Mouse (Mus musculus): ENCODE results near the gene Rnf135.
"Not testable (repeated sequence)": the region's sequence is repeated elsewhere in the genome, so short reads cannot be mapped to it uniquely, and the experiment has no call there.

Rnf135 gene

DNA sequence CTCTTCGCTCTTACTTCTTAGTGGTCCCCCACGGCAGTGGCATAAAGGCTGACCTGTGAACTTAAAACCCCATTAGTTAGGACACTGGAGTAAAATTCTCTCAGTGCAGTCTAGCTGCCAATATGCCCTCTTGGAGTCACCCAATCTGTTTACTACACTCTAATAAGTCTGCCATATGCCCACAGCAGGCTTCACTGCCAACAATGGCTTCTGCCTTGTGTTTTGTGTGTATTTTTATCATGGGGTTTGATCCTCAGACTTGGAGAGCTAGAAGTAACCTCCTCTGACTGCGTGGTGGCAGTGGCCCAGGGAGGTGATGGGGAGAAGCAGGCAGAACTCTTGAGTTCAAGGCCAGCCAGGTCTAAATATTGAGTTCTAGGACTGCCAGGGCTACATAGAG lies 20.4 kb downstream of the Rnf135 start:
- DNase-seq, result no peak

DNA sequence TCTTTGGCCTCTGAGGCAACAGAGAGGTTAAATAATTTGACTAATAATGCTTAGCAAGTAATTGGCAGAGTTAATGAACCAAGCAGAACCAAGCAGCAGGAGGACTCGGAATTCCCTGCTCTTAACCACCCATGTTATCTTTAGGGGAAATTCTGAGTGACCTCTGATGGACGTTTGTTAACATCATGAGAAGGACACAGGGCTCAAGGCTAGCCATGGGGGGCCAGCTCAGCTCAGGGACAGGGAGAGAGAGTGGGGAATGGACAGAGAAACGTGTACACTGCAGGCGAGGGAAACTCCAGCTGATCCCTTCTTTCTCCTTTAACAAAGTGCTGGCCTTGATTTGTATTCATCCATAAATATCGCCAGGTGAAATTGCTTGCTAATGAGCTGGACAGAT lies 21.3 kb downstream of the Rnf135 start:
- no peak for DNase-seq

DNA sequence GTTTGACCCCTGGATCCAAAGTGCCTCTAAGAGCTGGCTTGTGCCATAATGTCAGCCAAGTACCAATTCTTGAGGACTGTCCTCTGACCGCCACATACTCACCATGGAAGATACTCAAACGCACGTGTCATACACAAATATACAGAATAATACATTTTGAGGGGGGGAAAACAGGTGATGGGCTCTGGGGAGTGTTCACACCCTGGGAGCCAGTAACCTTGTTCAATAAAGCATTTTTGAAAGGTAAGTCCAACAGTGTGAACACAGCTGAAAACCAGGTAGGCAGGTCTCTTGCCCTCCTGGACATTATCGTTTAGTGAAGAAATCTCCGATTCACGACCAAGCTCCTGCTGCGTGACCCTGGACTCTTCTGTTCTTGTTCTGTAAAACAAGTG lies 24.8 kb downstream of the Rnf135 start:
- DNase-seq, result no peak

DNA sequence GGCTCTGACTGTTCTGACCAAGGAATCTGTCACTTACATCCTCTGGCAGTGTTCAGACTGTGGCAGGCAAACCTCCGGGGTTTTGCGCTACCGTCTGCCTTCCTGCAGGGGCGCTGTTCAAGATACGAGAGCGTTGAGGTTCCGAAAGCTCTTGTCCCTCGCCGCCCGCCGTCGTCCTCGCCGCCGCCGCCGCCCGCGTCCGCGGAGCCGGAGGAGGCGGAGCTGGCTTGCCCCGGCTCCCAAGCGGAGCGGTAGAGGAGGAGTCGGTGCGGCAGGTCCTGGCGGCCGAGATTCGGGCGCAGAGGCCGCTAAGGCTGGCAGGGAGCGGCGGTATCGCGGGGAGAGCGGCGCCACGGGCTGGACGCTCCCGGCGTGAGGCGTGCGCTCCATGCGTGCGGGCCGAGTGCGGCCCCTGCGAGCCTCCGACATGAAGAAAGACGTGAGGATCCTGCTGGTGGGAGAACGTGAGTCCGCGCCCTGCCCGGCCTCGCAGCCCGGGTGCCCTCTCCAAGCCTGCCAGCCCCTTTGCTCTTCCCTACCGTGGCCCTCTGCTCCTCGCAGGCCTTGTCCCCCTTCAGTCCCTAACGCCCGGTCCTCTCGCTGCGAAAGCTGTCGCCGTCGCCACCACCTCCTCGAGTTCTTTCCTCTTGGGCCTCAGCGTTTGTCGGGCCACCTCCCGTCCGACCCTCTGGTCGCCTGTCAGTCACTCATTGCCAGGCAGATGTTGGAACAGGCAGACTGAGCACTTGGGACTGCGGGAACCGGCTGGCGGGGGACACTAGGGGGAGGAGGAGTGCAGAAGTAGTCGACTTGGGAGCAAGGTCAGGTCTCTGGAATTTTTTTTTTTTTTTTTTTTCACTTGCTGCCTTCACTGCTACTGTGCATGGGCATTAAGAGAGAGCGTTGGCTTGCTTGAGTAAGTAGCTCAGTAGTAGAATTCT lies 25.5 kb downstream of the Rnf135 start, which contains the start of gene Rhot1:
Rhot1 (plus strand) TSS at position 160 of the 941 bp plus-strand sequence.
- DNase-seq, result peak; percentile 98

DNA sequence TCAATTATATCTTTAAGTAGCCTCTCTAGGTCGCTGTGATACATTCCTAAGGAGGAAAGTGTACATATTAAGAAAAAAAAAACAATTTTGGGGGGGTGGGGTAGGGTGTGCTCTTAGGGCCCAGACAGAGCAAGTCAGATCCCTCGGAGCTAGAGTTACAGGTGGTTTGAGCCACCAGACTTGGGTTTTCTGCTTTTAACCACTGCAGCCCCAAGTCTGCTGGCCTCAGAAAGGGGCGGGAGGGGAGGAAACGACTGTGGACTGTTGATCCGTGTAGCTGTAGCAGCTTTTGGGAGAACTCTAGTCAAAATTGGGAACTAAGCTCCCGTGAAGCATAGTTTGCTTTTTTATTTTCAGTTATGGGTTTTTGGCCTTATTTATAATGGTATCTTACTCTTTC lies 26.7 kb downstream of the Rnf135 start:
- no peak for DNase-seq

DNA sequence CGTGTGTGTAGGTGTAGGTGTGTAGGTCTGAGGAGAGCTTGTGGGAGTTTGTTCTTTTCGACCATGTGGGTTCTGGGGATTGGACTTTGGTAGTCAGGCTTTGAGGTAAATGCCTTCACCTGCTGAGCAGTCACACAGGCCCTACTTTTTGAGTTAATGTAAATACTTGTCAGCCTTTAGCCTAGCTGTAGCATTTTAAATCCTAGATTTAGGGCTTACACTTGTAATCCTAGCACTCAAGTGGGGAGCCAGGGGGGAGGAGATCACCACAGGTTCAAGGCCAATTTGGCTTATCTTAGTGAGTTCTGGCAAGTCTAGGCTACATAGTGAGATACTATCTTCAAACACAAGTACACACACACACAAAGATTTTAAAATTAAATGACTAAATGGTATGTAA lies 28.6 kb downstream of the Rnf135 start:
- DNase-seq, result no peak

DNA sequence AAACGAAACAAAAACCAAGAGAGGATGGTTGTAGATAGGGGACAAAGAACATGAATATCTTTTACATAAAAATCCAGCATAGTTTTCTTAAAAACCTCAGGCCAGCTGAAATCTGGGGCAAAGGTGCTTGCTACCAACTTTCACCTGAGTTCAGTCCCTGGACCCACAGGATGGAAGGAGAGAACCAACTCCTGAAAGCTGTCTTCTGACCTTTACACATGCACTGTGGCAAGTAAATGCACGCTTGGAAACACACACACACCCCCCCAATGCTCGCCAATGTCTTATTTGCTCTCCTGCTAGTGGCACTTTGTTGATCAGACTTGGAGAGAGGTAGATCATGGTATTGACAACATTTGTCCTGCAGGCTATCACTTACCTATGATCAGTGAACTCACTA lies 31.6 kb downstream of the Rnf135 start:
- peak; percentile 24 for DNase-seq

DNA sequence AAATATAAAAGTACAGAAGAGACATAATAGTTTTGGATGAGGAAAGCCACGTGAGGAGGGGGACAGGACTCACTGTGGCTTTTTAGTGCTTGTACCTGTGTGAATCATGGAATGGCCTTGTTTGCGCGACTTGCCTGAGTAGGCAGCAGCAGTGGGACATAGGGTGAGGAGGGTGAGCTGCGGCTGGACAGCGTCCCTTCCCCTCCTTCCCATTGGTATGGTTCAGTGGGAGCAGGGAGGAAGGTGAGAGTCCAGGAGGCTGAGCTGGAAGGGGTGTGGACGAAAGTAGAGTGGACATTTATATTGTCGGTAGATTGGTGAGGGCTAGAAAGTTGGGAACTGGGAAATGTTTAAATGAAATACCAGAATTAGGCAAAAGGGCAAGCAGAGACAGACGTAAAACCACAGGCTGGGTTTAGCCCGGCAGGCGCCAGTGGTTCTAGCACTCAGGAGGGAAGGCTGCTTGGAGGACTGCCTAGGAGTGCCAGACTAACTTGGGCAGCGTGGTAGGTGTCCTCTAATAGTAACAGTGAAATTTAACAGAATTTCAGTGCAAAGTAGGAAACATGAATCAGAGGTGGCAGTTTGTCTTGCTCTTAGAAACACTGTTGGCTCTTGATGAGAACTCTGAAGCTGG lies 35.1 kb downstream of the Rnf135 start:
- no peak for DNase-seq

DNA sequence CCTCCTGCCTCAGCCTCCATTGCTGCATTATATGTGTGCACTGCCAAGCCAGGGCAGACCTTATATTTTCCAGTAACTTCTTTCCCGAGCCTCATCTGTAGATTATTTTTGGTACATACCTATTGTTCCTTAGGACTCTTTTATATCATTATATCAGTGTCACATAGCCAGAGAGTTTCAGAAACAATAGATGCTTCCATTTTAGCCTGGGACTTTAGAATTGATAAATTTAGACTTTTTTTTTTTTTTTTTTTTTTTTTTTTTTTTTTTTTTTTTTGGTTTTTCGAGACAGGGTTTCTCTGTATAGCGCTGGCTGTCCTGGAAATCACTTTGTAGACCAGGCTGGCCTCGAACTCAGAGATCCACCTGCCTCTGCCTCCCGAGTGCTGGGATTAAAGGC lies 46.4 kb downstream of the Rnf135 start:
- DNase-seq, result not testable (repeated sequence)

DNA sequence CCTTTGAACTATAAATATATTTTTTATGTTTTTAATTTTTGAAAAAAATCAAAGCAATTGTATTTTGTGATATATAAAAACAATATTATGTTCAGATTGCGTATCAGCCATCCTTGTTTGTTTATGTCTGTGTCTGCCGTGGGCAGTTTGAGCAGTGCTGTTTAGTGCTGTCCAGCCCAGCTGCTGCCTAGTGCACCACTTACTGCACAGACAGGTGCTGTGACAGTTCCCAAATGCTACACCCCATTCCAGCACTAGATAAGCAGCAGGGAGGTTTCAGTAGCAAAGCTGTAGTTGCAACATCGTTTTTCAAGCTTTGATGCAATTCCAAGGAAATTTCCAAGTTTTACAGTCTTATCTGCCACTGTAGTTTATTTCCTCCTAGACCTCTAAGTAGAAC lies 53.6 kb downstream of the Rnf135 start:
- DNase-seq, result no peak

DNA sequence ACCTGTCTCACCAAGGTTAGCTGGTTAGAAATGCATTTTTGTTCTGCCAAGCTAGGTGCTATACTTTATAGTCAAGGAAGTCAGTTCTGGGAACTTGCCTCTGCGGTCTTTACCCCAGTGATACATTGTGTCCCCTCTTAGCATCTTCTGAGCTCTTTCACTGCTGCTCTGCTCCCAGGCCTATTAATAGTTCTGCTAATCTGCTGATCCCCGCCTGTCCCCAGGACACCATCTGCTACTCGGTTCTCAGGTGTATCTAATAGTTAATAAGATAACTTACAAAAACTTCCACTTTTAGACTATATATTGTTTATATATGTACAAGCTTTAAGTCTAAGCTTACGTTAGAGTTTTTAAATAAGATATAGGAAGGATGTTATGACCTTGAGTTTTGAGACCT lies 54.7 kb downstream of the Rnf135 start:
- no peak for DNase-seq

DNA sequence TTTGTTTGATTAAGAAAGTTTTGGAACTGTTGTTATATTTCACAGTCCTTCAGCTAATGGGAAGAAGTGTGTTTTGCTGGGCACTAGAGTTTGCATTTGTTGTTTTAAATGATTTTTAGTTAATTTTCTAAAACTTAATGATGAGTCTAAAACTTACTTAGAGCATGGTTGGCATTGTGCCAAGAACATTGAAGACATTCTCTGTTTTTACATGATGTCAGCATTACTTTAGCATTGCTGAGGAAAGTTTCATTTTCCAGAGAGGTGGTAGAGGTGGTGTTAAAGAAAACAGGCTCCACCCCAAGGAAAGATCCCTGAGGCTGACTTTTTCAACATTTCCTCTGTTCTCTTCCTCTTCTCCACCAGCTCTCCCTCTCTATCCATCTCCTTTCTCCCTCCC lies 63.4 kb downstream of the Rnf135 start:
- DNase-seq, result no peak

DNA sequence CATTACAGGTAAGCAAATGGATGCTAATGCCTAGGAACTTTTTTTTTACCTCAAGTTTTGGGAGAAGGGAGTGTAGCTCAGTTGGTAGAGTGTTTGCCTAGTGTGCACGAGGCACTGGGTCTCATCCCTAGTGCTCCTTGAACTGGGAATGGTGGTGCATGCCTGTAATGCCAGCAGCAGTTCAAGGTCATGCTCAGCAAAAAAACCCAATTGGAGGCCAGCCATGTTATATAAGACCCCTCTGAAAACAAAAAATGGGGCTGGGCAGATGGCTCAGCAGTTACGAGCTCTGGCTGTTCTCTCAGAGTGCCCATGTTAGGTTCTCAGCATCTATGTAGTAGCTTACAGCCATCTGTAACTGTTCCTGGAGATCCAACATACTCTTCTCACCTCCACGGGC lies 64.9 kb downstream of the Rnf135 start:
- DNase-seq, result no peak
